Mouse (Mus musculus): ENCODE measurements around the gene Mfn1.

Gene Mfn1

GRCm38 (mm10) chr3:32529303-32529898 is at the start of gene Mfn1:
Gene Mfn1 (plus strand): TSS chr3:32529465.
- ATAC-seq (ENCODE audit: low TSS enrichment), result peak; percentile 99

- ATAC-seq (ENCODE audit: low TSS enrichment), result no peak
Measured at GRCm38 (mm10) chr3:32479961-32480360, 49.3 kb upstream of the Mfn1 start.

GRCm38 (mm10) chr3:32483035-32483434 is 46.2 kb upstream of the Mfn1 start:
- no peak for ATAC-seq (ENCODE audit: low TSS enrichment)

GRCm38 (mm10) chr3:32486543-32486942 is 42.7 kb upstream of the Mfn1 start:
- no peak for ATAC-seq (ENCODE audit: low TSS enrichment)

GRCm38 (mm10) chr3:32488172-32488571 is 41.1 kb upstream of the Mfn1 start:
- ATAC-seq (ENCODE audit: low TSS enrichment), result no peak

- ATAC-seq (ENCODE audit: low TSS enrichment), result no peak
Measured at GRCm38 (mm10) chr3:32490076-32490927, 39.0 kb upstream of the Mfn1 start.

GRCm38 (mm10) chr3:32490928-32491315 is 38.3 kb upstream of the Mfn1 start:
- no peak for ATAC-seq (ENCODE audit: low TSS enrichment)

- no peak for ATAC-seq (ENCODE audit: low TSS enrichment)
Measured at GRCm38 (mm10) chr3:32492097-32493090, 36.9 kb upstream of the Mfn1 start, which contains the start of gene Kcnmb3. Gene Kcnmb3 (minus strand): TSS chr3:32492231.

GRCm38 (mm10) chr3:32494387-32495087 is 34.7 kb upstream of the Mfn1 start:
- no peak for ATAC-seq (ENCODE audit: low TSS enrichment)

- ATAC-seq (ENCODE audit: low TSS enrichment), result no peak
Measured at GRCm38 (mm10) chr3:32495088-32495770, 34.0 kb upstream of the Mfn1 start.

- ATAC-seq (ENCODE audit: low TSS enrichment), result no peak
Measured at GRCm38 (mm10) chr3:32495856-32496710, 33.2 kb upstream of the Mfn1 start.

GRCm38 (mm10) chr3:32496711-32497070 is 32.6 kb upstream of the Mfn1 start:
- ATAC-seq (ENCODE audit: low TSS enrichment), result peak; percentile 27; the same call in 1 of the 2 replicates

- no peak for ATAC-seq (ENCODE audit: low TSS enrichment)
Measured at GRCm38 (mm10) chr3:32500346-32500745, 28.9 kb upstream of the Mfn1 start.

- ATAC-seq (ENCODE audit: low TSS enrichment), result no peak
Measured at GRCm38 (mm10) chr3:32505841-32506240, 23.4 kb upstream of the Mfn1 start.

- ATAC-seq (ENCODE audit: low TSS enrichment), result no peak
Measured at GRCm38 (mm10) chr3:32506366-32507225, 22.7 kb upstream of the Mfn1 start.

- ATAC-seq (ENCODE audit: low TSS enrichment), result peak; percentile 60
Measured at GRCm38 (mm10) chr3:32508666-32509324, 20.5 kb upstream of the Mfn1 start.

GRCm38 (mm10) chr3:32509496-32510374 is 19.5 kb upstream of the Mfn1 start, which contains the start of gene Zfp639:
Gene Zfp639 (plus strand): TSS chr3:32510259.
- ATAC-seq (ENCODE audit: low TSS enrichment), result peak; percentile 24; the same call in 1 of the 2 replicates

All from frontal cortex, adult (tissue).